Mouse (Mus musculus): ENCODE results near the gene Gstt2.

The Gstt2 gene

GRCm38 (mm10) chr10:75837248-75837759, at the start of gene Gstt2:
Gene Gstt2 (minus strand): TSS chr10:75837424.
- peak; percentile 100 for DNase-seq (ENCODE audit: low read depth, low spot score)

DNA sequence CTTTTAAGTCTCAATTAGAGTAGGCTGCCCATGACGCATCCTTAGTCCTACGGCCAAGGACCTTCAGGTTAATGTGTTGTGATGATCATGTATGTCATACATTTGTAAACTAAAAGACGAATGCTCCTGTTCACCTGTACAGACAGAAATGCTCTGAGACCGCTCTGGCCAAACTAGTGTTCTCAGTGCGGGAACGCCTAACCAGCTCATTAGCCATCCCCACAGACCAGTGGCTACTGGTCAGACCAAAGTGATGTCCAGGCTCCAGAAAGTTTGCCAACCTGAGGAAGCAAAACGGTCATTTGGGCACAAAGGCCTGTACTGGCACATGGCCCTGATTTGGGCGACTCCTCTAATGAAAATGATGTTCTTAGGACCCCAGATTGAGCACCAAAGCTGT, 47.5 kb upstream of the Gstt2 start:
- DNase-seq (ENCODE audit: low read depth, low spot score): no peak

- DNase-seq (ENCODE audit: low read depth, low spot score): peak; percentile 95
Observed at GRCm38 (mm10) chr10:75883232-75883552, 46.0 kb upstream of the Gstt2 start.

DNA sequence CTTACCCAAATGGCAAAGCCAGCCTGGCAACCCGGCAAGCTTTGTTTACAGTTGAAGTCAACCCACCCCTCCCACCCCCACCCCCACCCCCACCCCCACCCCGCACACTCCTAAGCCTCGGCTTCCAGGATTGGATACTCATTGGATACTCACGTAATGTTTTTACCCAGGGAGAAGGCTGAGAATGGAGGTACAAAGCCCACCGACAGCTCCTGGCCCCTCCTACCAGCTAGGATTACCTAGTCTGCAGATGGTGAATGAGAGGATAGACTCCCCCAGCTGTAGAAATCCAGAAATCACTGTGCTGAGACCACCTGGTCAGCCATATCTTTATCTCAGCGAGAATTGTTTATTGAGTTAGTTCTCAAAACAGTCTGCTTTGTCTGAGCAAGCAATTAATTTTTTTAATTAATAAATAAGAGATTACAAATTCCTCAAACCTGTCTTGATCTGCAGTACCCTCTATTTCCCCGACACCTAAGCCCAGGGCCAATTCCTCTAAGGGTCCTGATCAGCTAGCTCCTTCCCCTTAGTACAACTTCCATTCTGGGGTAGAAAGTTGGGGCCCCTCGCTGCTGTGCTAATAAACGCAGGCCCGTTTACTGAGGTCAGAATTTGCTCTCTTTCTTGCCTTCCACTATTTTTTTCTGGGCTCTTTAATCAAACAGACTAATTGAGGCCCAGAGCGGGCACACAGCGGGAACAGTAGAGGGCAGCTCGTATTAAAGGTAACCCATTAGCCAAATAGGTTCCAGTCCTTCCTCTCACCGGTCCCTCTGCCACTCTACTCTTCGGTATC, 45.4 kb upstream of the Gstt2 start:
- peak; percentile 84 for DNase-seq (ENCODE audit: low read depth, low spot score)

GRCm38 (mm10) chr10:75881578-75882432, 44.6 kb upstream of the Gstt2 start:
- peak; percentile 85 for DNase-seq (ENCODE audit: low read depth, low spot score)

GRCm38 (mm10) chr10:75880771-75881577, 43.8 kb upstream of the Gstt2 start:
- no peak for DNase-seq (ENCODE audit: low read depth, low spot score)

- peak; percentile 54 for DNase-seq (ENCODE audit: low read depth, low spot score)
Observed at GRCm38 (mm10) chr10:75880351-75880750, 43.1 kb upstream of the Gstt2 start.

DNA sequence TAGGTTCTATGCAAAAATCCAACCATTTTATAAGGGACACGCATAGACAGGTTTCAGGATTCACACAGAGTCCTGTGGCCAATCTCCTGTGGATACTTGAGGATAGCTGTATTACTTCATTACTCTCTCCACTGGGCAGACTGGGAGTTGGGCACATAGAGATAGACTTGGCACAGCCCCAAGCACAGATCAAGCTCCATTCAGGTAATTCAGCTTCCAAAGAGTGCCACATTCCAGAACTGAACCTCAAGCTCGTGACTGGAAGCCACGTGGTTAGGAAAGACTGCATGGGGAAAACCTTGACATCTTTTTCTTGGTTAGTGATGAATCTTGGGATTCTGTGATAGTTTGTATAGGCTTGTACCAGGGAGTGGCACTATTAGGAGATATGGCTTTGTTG, 41.6 kb upstream of the Gstt2 start:
- DNase-seq (ENCODE audit: low read depth, low spot score): peak; percentile 47

GRCm38 (mm10) chr10:75873543-75874170, 36.4 kb upstream of the Gstt2 start:
- DNase-seq (ENCODE audit: low read depth, low spot score): no peak

DNA sequence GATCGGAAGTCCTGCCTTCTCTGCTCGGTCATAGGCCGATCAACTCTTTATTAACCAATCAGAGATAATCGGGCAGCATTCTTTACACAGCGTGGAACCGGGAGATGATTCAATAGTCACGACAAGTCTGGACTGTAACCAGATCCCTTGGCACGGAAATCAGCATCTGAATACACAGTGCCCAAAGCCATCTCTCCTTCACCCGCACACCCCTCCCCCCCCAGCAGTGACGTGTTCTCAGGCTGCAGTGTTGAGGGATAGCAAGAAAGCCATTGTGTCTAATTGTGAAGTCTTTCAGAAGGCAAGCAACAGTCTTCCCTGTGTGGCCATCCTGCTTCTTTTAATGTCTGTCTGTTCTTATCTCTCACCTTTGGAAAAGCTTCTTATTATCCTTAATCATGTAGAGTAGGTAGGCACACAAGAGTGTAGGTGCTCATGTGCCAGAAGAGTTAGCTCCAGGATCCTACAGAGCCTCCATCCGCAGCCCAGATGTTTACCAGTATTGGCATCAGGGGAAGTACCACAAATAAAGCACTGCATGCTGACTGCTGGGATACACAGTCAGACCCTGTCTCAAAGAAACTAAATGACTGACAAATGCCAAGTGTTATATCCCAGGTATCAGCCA, 35.8 kb upstream of the Gstt2 start:
- DNase-seq (ENCODE audit: low read depth, low spot score): peak; percentile 96

DNA sequence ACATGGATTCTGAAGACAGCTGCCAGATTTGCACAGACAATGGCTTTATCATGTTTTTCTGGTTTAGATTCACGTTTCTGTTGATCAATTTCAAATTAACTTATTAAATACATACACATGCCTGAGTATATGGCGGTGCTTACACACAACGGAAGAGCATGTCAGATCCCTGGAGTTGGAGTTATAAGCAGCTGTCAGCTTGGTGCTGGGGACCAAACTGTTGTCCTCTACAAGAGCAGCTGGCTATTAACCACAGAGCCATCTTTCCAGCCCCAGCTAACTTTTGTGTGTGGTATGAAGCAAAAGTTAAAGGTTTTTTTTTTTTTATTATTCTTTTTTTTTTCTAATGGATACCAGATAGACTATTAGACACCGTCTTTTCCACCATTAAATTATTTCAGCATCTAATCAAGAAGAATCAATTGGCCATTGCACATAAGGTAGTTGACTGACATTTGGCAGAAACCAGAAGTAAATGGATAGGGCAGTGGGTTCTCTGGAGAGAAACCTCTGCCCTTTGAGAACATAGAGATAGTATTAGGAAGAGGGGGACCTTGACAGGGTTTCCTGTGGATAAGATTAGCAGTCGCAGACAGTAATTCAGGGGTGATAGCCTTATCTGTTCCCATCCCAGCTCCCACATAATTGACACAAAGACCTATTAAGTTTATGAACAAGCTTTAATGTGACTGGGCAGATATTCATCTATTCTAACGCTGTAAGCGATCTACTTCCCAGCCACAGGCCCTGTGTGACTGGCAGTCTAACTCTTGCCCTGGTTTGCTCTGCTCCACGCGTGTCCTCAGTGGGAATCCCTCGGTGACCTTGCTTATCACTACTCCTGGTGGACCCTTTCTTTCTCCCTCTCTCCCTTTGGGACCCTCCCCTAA, 35.0 kb upstream of the Gstt2 start:
- no peak for DNase-seq (ENCODE audit: low read depth, low spot score)

DNA sequence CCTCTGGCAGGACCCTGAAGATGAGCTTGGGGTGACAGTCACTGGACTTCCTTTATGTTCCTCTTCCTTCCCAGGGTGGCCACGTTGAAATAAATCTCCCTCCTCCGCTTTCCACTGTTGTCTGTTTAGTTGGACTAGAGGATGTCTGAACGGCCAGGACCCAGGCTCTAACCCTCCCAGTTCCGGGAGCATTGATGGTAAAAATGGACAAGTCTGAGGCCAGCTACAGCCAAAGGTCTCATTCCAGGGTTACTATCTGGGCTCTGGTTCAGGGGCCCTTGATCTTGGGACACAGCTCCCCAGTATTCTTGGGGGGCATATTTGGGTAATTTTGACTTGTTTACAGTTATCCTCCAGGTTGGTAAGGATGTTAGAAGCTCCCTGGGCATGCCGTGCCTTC, 24.4 kb upstream of the Gstt2 start:
- DNase-seq (ENCODE audit: low read depth, low spot score): no peak

DNA sequence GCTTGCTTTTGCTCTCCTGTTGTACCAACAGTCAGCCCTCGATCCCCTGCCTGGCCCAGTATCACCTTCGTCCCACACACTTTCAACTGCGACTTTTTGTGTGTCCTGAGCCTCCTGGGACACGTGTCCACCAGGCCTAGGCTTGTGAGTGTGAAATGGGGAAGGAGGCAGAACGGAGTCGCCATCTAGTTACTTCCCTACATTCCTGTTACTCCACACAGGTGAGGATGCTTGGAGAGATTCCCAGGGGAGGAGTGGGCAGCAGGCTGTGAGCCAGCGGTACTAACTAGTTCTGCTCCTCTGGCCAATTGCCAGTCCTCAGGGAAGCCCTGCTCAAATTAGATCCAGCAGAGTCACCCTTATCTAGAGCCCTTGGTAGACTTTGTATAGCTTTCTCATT, 23.5 kb upstream of the Gstt2 start:
- no peak for DNase-seq (ENCODE audit: low read depth, low spot score)

DNA sequence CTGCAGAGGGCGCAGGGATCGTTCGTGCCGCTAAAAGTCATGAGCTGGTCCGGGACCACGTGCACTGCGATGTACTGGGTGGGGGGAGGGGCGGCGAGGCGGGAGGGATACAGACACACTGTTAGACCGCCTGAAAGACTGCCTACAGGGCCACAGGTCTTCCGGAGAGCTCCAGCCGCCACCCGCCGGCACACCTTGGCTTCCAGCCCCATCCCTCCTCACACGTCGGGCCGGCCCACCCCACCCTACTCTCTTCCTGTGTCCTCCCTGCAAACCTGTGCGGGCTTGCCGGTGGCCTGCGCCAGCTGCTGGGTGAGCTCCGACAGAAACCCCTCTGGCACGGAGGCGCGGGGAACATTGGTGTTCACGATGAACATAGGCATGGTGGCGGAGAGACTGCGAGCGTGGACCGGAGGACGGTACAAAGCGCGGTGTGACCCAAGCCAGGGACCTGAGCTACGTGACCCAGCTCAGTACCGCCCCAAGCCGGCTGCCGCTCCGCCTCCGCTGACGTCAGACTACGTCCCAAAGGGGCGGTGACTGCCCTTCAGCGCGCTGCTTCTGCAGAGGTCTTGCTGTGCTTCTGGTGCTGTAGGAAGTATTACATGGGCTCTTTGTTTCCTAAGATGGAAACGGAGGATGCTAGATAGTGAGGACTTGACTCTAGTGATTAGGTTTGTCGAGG, 22.7 kb upstream of the Gstt2 start, which contains the start of gene Mif:
Mif (minus strand) TSS at position 455 of the 685 bp plus-strand sequence.
- peak; percentile 97 for DNase-seq (ENCODE audit: low read depth, low spot score)

GRCm38 (mm10) chr10:75859107-75859746, 22.0 kb upstream of the Gstt2 start:
- peak; percentile 46 for DNase-seq (ENCODE audit: low read depth, low spot score)

GRCm38 (mm10) chr10:75857598-75857997, 20.4 kb upstream of the Gstt2 start:
- no peak for DNase-seq (ENCODE audit: low read depth, low spot score)

- no peak for DNase-seq (ENCODE audit: low read depth, low spot score)
Observed at GRCm38 (mm10) chr10:75856976-75857375, 19.8 kb upstream of the Gstt2 start.

- DNase-seq (ENCODE audit: low read depth, low spot score): no peak
Observed at GRCm38 (mm10) chr10:75856155-75856907, 19.1 kb upstream of the Gstt2 start.

Data from ZHBTc4 (cell line).